Mouse (Mus musculus) stomach, embryonic 14.5 days (tissue): ENCODE results near the gene Mink1. TPM values are rescaled to one million over a fixed set of nuclear protein-coding genes. Genes with fewer than 3 reads are reported as not detected.

Experiments
- ATAC-seq: fragments of 200-750 bp; cut with Nextera tagmentation; 2 replicates; pipeline ENCODE4 v1.8.0; 2017; ENCODE audit warnings: low read depth, moderate TSS enrichment; ENCODE audit not compliant: insufficient number of reproducible peaks, insufficient read depth, low FRiP score
- H3K27ac ChIP-seq: fragments of 300-500 bp; sonication (generic); 2 replicates; pipeline ENCODE4 v1.5.1; 2014; ENCODE audit warnings: mild to moderate bottlenecking, low read length, moderate library complexity, mixed read lengths
- H3K27me3 ChIP-seq: fragments of 300-500 bp; sonication (generic); 2 replicates; pipeline ENCODE4 v1.6.1; 2014; ENCODE audit warnings: low read length, control low read depth, mixed read lengths; ENCODE audit not compliant: control insufficient read depth, insufficient read depth
- H3K36me3 ChIP-seq: fragments of 300-500 bp; sonication (generic); 2 replicates; pipeline ENCODE4 v1.6.1; 2014; ENCODE audit warnings: mild to moderate bottlenecking, control low read depth, low read length, moderate library complexity, mixed read lengths; ENCODE audit not compliant: control insufficient read depth, insufficient read depth
- H3K4me1 ChIP-seq: fragments of 300-500 bp; sonication (generic); 2 replicates; pipeline ENCODE4 v1.6.1; 2014; ENCODE audit warnings: low read length, control low read depth, mixed read lengths; ENCODE audit not compliant: control insufficient read depth, insufficient read depth
- H3K4me2 ChIP-seq: fragments of 300-500 bp; sonication (generic); replicated peaks from 2 replicates; pipeline ENCODE4 v1.6.1; 2014; ENCODE audit warnings: low read depth, low read length, control low read depth
- H3K4me3 ChIP-seq: fragments of 300-500 bp; sonication (generic); 2 replicates; pipeline ENCODE4 v1.5.1; 2014; ENCODE audit warnings: low read depth, low read length, control low read depth
- H3K9ac ChIP-seq: fragments of 300-500 bp; sonication (generic); replicated peaks from 2 replicates; pipeline ENCODE4 v1.6.1; 2014; ENCODE audit warnings: low read depth, mild to moderate bottlenecking, control low read depth, low read length, moderate library complexity, mixed read lengths
- H3K9me3 ChIP-seq: fragments of 300-500 bp; sonication (generic); 2 replicates; pipeline ENCODE4 v1.6.1; 2016; ENCODE audit warnings: low read depth, low read length, control low read depth; ENCODE audit not compliant: control insufficient read depth
- WGBS: fragments of 180-500 bp; shearing (Covaris S2); extraction: QIAGEN DNeasy Blood & Tissue Kit; methylation state at CpG from one replicate; pipeline ENCODE4 v1.1.7; 2014; 5-methylcytosine and 5-hydroxymethylcytosine counted together
- polyA plus RNA-seq: library from polyadenylated mRNA; unstranded; fragments of >200 nt; fragmentation: Nextera tagmentation; extraction: Ambion mirVana; gene quantifications from 2 replicates; pipeline ENCODE4 v1.2.1, GENCODE M21; 2014

The Mink1 gene
- polyA plus RNA-seq, 1 experiment from 2014 or later, result 23.0 TPM

DNA sequence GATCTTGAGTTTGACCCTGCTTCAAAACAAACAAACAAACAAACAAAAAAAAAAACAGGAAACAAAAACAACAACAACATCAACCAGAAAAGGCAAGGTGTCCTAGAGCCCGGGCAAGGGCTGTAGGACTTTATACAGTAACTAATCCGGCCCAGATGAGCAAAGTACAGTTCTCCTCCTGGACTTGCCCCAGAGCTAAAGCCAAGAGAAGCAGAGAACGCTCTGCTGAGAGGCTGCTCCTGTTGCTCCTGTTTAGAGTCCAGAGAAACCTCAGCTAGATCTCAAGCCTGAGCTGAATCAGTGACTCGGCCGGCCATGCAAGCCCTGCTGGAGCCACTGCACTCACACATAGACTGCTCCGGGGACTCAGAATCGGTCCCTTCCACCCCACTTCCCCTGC, 67.4 kb downstream of the Mink1 start:
- no peak overlapping the region for H3K27ac ChIP-seq
- no peaks in the 10 kb centered on the region for H3K9me3 ChIP-seq

DNA sequence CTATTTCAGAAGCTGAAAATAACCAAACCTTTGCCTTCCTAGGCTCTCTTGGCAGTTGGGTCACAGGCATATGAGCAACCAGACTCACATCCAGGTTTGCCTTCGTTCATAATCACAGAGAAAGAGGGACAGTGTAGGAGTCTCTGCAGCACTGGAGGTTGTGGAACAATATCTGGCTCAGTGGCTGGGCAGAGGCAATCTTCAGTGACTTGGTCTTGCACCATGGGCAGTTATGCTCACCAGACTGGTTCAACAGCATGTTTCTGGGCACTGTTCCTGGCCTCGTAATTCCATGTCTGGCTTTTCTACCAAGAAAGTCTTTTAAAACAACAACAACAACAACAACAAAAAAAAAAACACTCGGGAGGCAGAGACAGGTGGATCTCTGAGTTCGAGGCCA, 72.9 kb downstream of the Mink1 start:
- 76% methylated on average over 4 of the region's 4 CpGs for WGBS
- Histone ChIP-seq H3K27me3 (no peaks in the 10 kb centered on the region), H3K4me1 (no peaks in the 10 kb centered on the region), H3K9me3 (no peaks in the 10 kb centered on the region), H3K4me3 (no peak overlapping the region), H3K36me3 (no peaks in the 10 kb centered on the region), H3K4me2 (no peak overlapping the region), H3K27ac (no peak overlapping the region), H3K9ac (no peak overlapping the region)
- ATAC-seq, result no peak

More for the DNA sequence above, 67.4 kb downstream of the Mink1 start:
- no peaks in the 10 kb centered on the region for H3K36me3 ChIP-seq
- no peaks in the 10 kb centered on the region for H3K4me1 ChIP-seq
- H3K9ac ChIP-seq, result no peak overlapping the region
- 70% methylated on average over 7 of the region's 7 CpGs for WGBS
- no peak for ATAC-seq
- H3K4me3 ChIP-seq, result no peak overlapping the region
- H3K27me3 ChIP-seq, result no peaks in the 10 kb centered on the region
- no peak overlapping the region for H3K4me2 ChIP-seq

DNA sequence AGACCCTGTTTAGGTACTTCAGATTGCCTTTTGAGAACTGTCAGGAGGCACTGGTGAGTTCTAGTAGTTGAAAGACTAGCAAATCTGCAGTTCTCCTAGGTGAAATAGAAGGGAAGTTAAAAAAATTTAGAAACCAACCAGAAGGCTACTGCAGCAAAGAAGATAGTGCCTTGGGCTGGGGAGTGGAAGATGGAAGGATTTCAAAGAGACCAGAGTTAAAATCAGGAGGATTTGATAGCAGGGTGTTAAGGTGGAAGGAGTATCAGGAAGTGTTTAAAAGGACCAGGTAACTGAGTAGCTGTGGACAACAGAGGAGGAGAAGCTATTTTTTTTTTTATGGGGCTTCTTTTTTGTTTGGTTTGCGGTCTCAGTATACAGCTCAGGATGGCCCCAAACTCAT, 75.1 kb downstream of the Mink1 start:
- no peaks in the 10 kb centered on the region; the same call in 1 of the 2 replicates for H3K36me3 ChIP-seq
- no peak for ATAC-seq
- no peak overlapping the region for H3K9ac ChIP-seq
- no peak overlapping the region for H3K4me3 ChIP-seq
- no peak overlapping the region for H3K27ac ChIP-seq
- 89% methylated on average over 1 of the region's 1 CpGs for WGBS
- H3K27me3 ChIP-seq, result no peaks in the 10 kb centered on the region
- H3K9me3 ChIP-seq, result no peaks in the 10 kb centered on the region
- no peak overlapping the region for H3K4me2 ChIP-seq
- H3K4me1 ChIP-seq, result no peaks in the 10 kb centered on the region

DNA sequence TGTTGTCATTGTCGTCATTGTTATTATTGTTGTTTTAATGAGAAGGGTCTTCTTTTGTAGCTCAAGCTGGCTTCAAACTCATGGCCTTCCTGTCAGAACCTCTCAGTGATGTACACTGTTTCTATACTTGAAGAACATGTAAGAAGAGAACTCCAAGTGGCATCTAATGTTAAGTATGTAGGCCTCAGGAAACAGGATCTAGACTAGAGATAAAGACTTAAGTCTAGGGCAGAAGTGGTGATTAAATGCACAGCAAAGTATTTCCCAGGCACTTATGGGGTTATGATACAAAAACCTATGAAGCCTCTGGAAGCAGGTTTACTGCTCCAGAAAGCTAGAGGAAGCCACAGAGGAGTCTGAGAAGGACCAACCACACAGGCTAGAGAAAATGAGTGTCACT, 75.6 kb downstream of the Mink1 start:
- H3K4me2 ChIP-seq, result no peak overlapping the region
- H3K27ac ChIP-seq, result no peak overlapping the region
- no peak for ATAC-seq
- no peaks in the 10 kb centered on the region for H3K27me3 ChIP-seq
- 87% methylated on average over 1 of the region's 1 CpGs for WGBS
- peaks cover 4% of the 10 kb centered on the region; the same call in 1 of the 2 replicates for H3K36me3 ChIP-seq
- H3K4me3 ChIP-seq, result no peak overlapping the region
- no peaks in the 10 kb centered on the region for H3K9me3 ChIP-seq
- no peak overlapping the region for H3K9ac ChIP-seq
- H3K4me1 ChIP-seq, result no peaks in the 10 kb centered on the region

DNA sequence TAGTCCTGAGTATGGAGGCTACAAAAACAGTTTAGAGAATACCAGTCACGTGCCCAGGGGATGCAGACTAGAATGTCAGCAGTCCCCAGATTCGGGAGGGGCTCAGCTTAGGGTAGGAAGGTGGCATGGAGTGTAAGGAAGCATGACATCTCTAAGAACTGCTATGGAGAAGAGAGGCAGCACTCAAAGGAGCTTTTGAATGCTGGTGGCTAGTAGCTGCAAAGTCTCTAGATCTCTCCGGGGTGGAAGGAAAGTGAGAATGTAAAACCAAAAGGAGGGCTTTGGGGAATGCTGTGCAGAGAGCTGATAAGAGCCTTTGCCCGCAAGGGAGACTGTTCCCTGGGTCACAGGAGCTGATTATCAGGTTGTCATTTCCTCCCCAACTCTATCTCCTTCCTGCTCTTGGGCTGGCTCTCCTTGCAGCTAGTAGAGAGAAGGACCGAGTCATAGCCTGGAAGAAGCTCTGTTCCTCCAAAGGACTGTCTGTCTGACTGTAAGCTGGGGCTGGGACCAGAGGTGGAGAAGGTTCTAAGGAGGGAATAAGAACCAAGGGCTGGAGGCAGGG, 76.1 kb downstream of the Mink1 start, which contains the start of gene Gp1ba:
Gene Gp1ba (plus strand): TSS at position 409 of the 565 bp plus-strand sequence.
- Histone ChIP-seq H3K27ac (no peak within 1 kb of the TSS), H3K9ac (no peak within 1 kb of the TSS), H3K9me3 (no peaks in the 10 kb centered on the region), H3K27me3 (no peaks in the 10 kb centered on the region), H3K4me3 (no peak within 1 kb of the TSS), H3K36me3 (peaks cover 4% of the 10 kb centered on the region; the same call in 1 of the 2 replicates), H3K4me1 (no peaks in the 10 kb centered on the region), H3K4me2 (no peak within 1 kb of the TSS)
- WGBS, result 20% methylated on average over 5 of the region's 5 CpGs
- ATAC-seq, result no peak

GRCm38 (mm10) chr11:70639976-70640375, 77.3 kb downstream of the Mink1 start:
- Histone ChIP-seq H3K4me3 (no peak overlapping the region), H3K9ac (no peak overlapping the region), H3K27ac (no peak overlapping the region), H3K4me2 (no peak overlapping the region), H3K4me1 (no peaks in the 10 kb centered on the region), H3K9me3 (no peaks in the 10 kb centered on the region), H3K36me3 (peaks cover 10% of the 10 kb centered on the region; the same call in 1 of the 2 replicates), H3K27me3 (no peaks in the 10 kb centered on the region)
- no peak for ATAC-seq
- 87% methylated on average over 8 of the region's 8 CpGs for WGBS

GRCm38 (mm10) chr11:70641241-70641640, 78.6 kb downstream of the Mink1 start:
- 83% methylated on average over 7 of the region's 7 CpGs for WGBS

DNA sequence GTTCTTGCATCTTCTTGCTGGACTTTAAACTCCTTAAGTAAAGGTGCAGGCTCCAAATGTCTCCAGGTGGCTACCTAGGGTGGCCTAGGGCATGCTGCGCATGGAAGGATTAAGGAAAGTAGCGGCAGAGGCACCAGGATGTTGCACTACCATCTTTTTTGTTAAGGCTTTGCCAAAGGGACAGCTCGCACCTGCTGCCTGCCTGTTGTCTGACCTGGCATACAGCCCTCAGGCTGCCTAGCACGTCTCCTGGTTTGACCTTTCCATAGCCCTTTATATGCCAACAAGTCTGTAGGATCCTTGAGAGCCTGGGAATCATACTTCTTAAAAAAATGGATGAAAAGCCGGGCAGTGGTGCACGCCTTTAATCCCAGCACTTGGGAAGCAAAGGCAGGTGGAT, 80.4 kb downstream of the Mink1 start:
- Histone ChIP-seq H3K27me3 (no peaks in the 10 kb centered on the region), H3K4me3 (no peak overlapping the region), H3K4me2 (no peak overlapping the region), H3K4me1 (peaks cover 9% of the 10 kb centered on the region), H3K9me3 (no peaks in the 10 kb centered on the region), H3K27ac (no peak overlapping the region), H3K9ac (no peak overlapping the region), H3K36me3 (peaks cover 17% of the 10 kb centered on the region; the same call in 1 of the 2 replicates)
- 88% methylated on average over 6 of the region's 6 CpGs for WGBS
- no peak for ATAC-seq

More at GRCm38 (mm10) chr11:70641241-70641640, 78.6 kb downstream of the Mink1 start:
- Histone ChIP-seq H3K9me3 (no peaks in the 10 kb centered on the region), H3K4me2 (no peak overlapping the region), H3K4me3 (no peak overlapping the region), H3K27me3 (no peaks in the 10 kb centered on the region), H3K36me3 (peaks cover 17% of the 10 kb centered on the region; the same call in 1 of the 2 replicates), H3K4me1 (peaks cover 9% of the 10 kb centered on the region), H3K27ac (no peak overlapping the region), H3K9ac (no peak overlapping the region)
- ATAC-seq, result no peak

GRCm38 (mm10) chr11:70644564-70645103, 82.0 kb downstream of the Mink1 start:
- Histone ChIP-seq H3K27me3 (no peaks in the 10 kb centered on the region), H3K27ac (no peak overlapping the region), H3K4me1 (peaks cover 16% of the 10 kb centered on the region), H3K9me3 (no peaks in the 10 kb centered on the region), H3K4me3 (no peak overlapping the region), H3K4me2 (no peak overlapping the region), H3K36me3 (peaks cover 28% of the 10 kb centered on the region), H3K9ac (no peak overlapping the region)
- 92% methylated on average over 8 of the region's 8 CpGs for WGBS
- no peak for ATAC-seq
